Mouse (Mus musculus) liver, postnatal 0 days (tissue): ENCODE measurements around the gene Foxn2.

Experiments
- CTCF ChIP-seq: sonication (generic); IDR thresholded peaks from 2 replicates; pipeline ENCODE4 v1.5.1; 2016; ENCODE audit warnings: antibody characterized with exemption, low read depth
- EP300 ChIP-seq: IDR thresholded peaks from 2 replicates; pipeline ENCODE4 v1.6.1; 2016; ENCODE audit warnings: antibody characterized with exemption, low read depth, mild to moderate bottlenecking

DNA sequence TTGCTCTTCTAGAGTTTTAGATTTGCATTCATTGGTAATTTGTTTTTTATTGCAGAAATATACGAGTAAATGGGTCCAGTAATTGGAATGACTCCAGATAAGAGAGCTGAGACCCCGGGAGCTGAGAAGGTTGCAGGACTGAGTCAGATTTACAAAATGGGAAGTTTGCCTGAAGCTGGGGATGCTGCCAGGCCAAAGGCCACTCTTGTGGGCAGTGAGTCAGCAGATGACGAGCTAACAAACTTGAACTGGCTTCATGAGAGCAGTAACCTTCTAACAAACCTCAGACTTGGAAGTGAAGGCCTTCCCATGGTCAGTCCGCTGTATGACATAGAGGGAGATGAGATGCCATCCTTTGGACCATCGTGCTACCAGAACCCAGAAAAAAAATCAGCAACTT lies 22.1 kb downstream of the Foxn2 start:
- no peak for TF ChIP-seq CTCF
- TF ChIP-seq EP300, result no peak
